Mouse (Mus musculus): ENCODE measurements around the gene Mpg.

The Mpg gene

GRCm38 (mm10) chr11:32201922-32202685 is 24.2 kb upstream of the Mpg start:
- no peak for DNase-seq (ENCODE audit: low spot score in 2 of 2)

- DNase-seq (ENCODE audit: low spot score in 2 of 2): peak; percentile 96 to 97
Measured at GRCm38 (mm10) chr11:32205058-32205873, 21.0 kb upstream of the Mpg start, which contains the start of gene Snrnp25. Snrnp25 (plus strand) TSS chr11:32205415.

GRCm38 (mm10) chr11:32210623-32211022 is 15.7 kb upstream of the Mpg start:
- DNase-seq (ENCODE audit: low spot score in 2 of 2): no peak

- no peak for DNase-seq (ENCODE audit: low spot score in 2 of 2)
Measured at GRCm38 (mm10) chr11:32215372-32216162, 10.7 kb upstream of the Mpg start.

- DNase-seq (ENCODE audit: low spot score in 2 of 2): peak; percentile 77 to 84
Measured at GRCm38 (mm10) chr11:32216851-32217250, 9.5 kb upstream of the Mpg start.

GRCm38 (mm10) chr11:32218501-32219050 is 7.7 kb upstream of the Mpg start:
- no peak for DNase-seq (ENCODE audit: low spot score in 2 of 2)

GRCm38 (mm10) chr11:32219287-32219686 is 7.0 kb upstream of the Mpg start:
- DNase-seq (ENCODE audit: low spot score in 2 of 2): no peak

- DNase-seq (ENCODE audit: low spot score in 2 of 2): no peak
Measured at GRCm38 (mm10) chr11:32220607-32221224, 5.6 kb upstream of the Mpg start.

GRCm38 (mm10) chr11:32221225-32221950 is 4.9 kb upstream of the Mpg start:
- DNase-seq (ENCODE audit: low spot score in 2 of 2): no peak

GRCm38 (mm10) chr11:32221951-32222409 is 4.3 kb upstream of the Mpg start, which contains the start of gene Rhbdf1:
Rhbdf1 (minus strand) TSS chr11:32222300.
- no peak for DNase-seq (ENCODE audit: low spot score in 2 of 2)

- DNase-seq (ENCODE audit: low spot score in 2 of 2): no peak
Measured at GRCm38 (mm10) chr11:32222570-32223194, 3.6 kb upstream of the Mpg start.

GRCm38 (mm10) chr11:32223297-32223967 is 2.9 kb upstream of the Mpg start:
- no peak for DNase-seq (ENCODE audit: low spot score in 2 of 2)

- no peak for DNase-seq (ENCODE audit: low spot score in 2 of 2)
Measured at GRCm38 (mm10) chr11:32224468-32225139, 1.7 kb upstream of the Mpg start.

GRCm38 (mm10) chr11:32225222-32226104 is 842 bp upstream of the Mpg start:
- DNase-seq (ENCODE audit: low spot score in 2 of 2): no peak

- no peak for DNase-seq (ENCODE audit: low spot score in 2 of 2)
Measured at GRCm38 (mm10) chr11:32227041-32227440, 736 bp downstream of the Mpg start.

- no peak for DNase-seq (ENCODE audit: low spot score in 2 of 2)
Measured at GRCm38 (mm10) chr11:32227555-32227954, 1.2 kb downstream of the Mpg start.

- DNase-seq (ENCODE audit: low spot score in 2 of 2): no peak
Measured at GRCm38 (mm10) chr11:32228292-32228845, 2.1 kb downstream of the Mpg start.

Measured in right cerebral cortex, adult 2 months (tissue).